Mouse (Mus musculus): ENCODE data around the gene Nup85. TPM values are rescaled to one million over a fixed set of nuclear protein-coding genes. Genes with fewer than 3 reads are reported as not detected.

Nup85 gene
- polyA plus RNA-seq, 1 experiment from 2014 or later = 130 TPM

GRCm38 (mm10) chr11:115616371-115616770 lies 52.1 kb downstream of the Nup85 start:
- Histone ChIP-seq H3K9me3 (no peaks in the 10 kb centered on the region), H3K4me2 (replicated peaks) (no peak overlapping the region), H3K27ac (no peak overlapping the region), H3K4me3 (replicated peaks) (no peak overlapping the region), H3K4me1 (replicated peaks) (peaks cover 19% of the 10 kb centered on the region), H3K36me3 (peaks cover 48% of the 10 kb centered on the region), H3K27me3 (peaks cover 18% of the 10 kb centered on the region), H3K9ac (replicated peaks) (no peak overlapping the region)
- no peak for ATAC-seq
- 95% methylated on average over 7 of the region's 7 CpGs for WGBS

GRCm38 (mm10) chr11:115616893-115617292 lies 52.7 kb downstream of the Nup85 start:
- H3K9ac ChIP-seq (replicated peaks) = no peak overlapping the region
- no peak overlapping the region for H3K27ac ChIP-seq
- H3K9me3 ChIP-seq = no peaks in the 10 kb centered on the region
- H3K4me3 ChIP-seq (replicated peaks) = no peak overlapping the region
- H3K27me3 ChIP-seq = peaks cover 17% of the 10 kb centered on the region
- peaks cover 51% of the 10 kb centered on the region for H3K36me3 ChIP-seq
- ATAC-seq = no peak
- no peak overlapping the region for H3K4me2 ChIP-seq (replicated peaks)
- H3K4me1 ChIP-seq (replicated peaks) = peaks cover 16% of the 10 kb centered on the region
- WGBS = 86% methylated on average over 6 of the region's 6 CpGs

DNA sequence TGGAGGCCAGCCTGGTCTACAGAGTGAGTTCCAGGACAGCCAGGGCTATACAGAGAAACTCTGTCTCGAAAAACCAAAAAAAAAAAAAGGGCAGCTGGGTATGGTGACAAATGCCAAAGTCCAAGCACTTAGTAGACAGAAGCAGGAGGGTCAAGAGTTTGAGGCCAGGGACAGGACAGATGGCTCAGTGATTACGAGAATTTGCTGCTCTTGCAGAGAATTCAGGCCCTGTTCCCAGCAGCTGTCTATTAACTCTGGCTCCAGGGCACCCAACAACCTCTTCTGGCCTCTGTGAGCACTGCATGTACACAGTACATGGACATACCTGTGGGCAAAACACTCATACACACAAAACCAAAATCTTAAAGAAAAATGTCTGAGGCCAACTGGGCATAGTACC lies 53.8 kb downstream of the Nup85 start:
- no peak for ATAC-seq
- Histone ChIP-seq H3K9ac (replicated peaks) (no peak overlapping the region), H3K9me3 (no peaks in the 10 kb centered on the region), H3K4me1 (replicated peaks) (peaks cover 8% of the 10 kb centered on the region), H3K4me2 (replicated peaks) (no peak overlapping the region), H3K27me3 (peaks cover 17% of the 10 kb centered on the region), H3K27ac (no peak overlapping the region), H3K36me3 (peaks cover 62% of the 10 kb centered on the region), H3K4me3 (replicated peaks) (no peak overlapping the region)
- WGBS = 89% methylated on average over 2 of the region's 2 CpGs

GRCm38 (mm10) chr11:115618732-115619516 lies 54.7 kb downstream of the Nup85 start:
- Histone ChIP-seq H3K4me3 (replicated peaks) (no peak overlapping the region), H3K27me3 (peaks cover 11% of the 10 kb centered on the region), H3K4me2 (replicated peaks) (no peak overlapping the region), H3K27ac (no peak overlapping the region), H3K9ac (replicated peaks) (no peak overlapping the region), H3K4me1 (replicated peaks) (no peaks in the 10 kb centered on the region), H3K36me3 (peaks cover 70% of the 10 kb centered on the region), H3K9me3 (no peaks in the 10 kb centered on the region)
- no peak for ATAC-seq
- WGBS = 88% methylated on average over 16 of the region's 16 CpGs

- Histone ChIP-seq H3K27ac (no peak overlapping the region), H3K4me1 (replicated peaks) (no peaks in the 10 kb centered on the region), H3K9ac (replicated peaks) (no peak overlapping the region), H3K27me3 (0 out of 2 replicates have a peak, but pooled peaks cover under 1% of the 10 kb centered on the region), H3K9me3 (no peaks in the 10 kb centered on the region), H3K4me3 (replicated peaks) (no peak overlapping the region), H3K36me3 (peaks cover 62% of the 10 kb centered on the region), H3K4me2 (replicated peaks) (no peak overlapping the region)
- ATAC-seq = no peak
- 91% methylated on average over 7 of the region's 7 CpGs for WGBS
These were observed 55.7 kb downstream of the Nup85 start for GRCm38 (mm10) chr11:115619949-115620348.

DNA sequence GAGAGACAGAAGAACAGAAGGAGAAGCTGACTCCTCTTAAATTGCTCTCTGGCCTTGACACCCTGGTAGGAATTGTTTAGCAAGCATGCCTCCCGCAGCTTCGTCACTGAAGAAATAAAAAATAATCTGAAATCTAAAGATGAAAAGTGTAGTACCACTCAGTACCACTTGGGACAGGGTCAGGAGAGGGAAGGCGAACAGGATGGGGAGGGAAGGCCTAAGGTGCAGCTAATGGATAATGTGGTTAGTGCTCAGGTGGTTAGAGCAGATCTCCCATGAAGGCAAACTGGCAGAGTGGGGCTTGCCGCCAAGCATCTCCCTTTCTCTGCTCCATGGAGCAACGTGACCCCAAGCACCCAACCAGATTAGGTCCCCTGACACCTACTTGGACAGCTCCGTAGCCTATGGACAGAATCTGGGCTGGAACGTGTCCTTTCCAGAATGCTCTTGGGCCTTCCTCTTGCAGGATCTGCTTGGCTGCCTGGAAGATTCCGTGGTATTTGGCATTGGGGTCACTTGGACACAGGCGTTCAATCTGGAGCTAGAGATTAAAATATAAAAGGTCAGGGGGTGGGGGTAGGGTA lies 59.3 kb downstream of the Nup85 start:
- 73% methylated on average over 9 of the region's 9 CpGs for WGBS
- H3K4me2 ChIP-seq (replicated peaks) = no peak overlapping the region
- no peaks in the 10 kb centered on the region for H3K27me3 ChIP-seq
- H3K36me3 ChIP-seq = peaks cover 39% of the 10 kb centered on the region
- no peak overlapping the region for H3K9ac ChIP-seq (replicated peaks)
- H3K4me1 ChIP-seq (replicated peaks) = peaks cover 11% of the 10 kb centered on the region
- ATAC-seq = no peak
- no peak overlapping the region for H3K27ac ChIP-seq
- H3K9me3 ChIP-seq = no peaks in the 10 kb centered on the region
- no peak overlapping the region for H3K4me3 ChIP-seq (replicated peaks)

GRCm38 (mm10) chr11:115625877-115626276 lies 61.6 kb downstream of the Nup85 start:
- WGBS = 84% methylated on average over 9 of the region's 9 CpGs
- Histone ChIP-seq H3K36me3 (peaks cover 26% of the 10 kb centered on the region), H3K27ac (no peak overlapping the region), H3K4me3 (replicated peaks) (no peak overlapping the region), H3K9ac (replicated peaks) (no peak overlapping the region), H3K9me3 (no peaks in the 10 kb centered on the region), H3K4me2 (replicated peaks) (no peak overlapping the region), H3K27me3 (no peaks in the 10 kb centered on the region), H3K4me1 (replicated peaks) (peaks cover 12% of the 10 kb centered on the region)
- ATAC-seq = no peak

DNA sequence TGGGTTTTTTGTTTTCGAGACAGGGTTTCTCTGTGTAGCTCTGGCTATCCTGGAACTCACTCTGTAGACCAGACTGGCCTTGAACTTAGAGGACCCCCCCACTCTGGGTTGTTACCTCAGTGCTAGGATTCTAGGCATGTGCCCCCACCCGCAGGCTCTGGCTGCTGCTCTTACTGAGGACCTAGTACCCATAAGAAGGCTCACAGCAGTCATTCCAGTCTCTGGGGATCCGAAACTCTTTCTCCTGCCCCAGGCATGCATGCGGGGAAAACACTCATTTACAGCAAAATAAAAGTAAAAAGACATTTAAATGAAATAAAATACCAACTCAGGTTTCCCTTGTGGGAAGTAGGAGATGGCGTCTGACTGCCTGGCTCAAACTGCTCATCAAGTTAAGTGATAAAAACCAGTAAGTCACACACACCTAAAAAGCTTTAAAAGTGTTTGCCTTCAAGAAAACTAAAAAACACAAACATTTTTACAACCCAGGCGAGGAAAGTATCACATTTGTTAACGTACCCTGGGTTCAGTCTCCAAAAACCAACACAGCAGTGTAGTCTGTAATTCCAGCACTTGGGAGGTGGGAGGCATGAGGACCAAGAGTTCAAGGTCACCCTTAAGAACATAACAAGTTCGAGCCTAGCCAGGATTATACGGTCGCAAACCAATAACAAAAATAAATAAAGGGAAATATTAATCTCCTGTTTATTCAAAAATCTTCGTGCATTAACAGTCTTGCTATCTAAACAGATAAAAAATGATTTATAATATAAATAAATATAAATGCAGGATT lies 62.8 kb downstream of the Nup85 start:
- peaks cover 18% of the 10 kb centered on the region for H3K36me3 ChIP-seq
- H3K27me3 ChIP-seq = no peaks in the 10 kb centered on the region
- no peaks in the 10 kb centered on the region for H3K9me3 ChIP-seq
- ATAC-seq = no peak
- H3K4me2 ChIP-seq (replicated peaks) = peak overlapping the region; percentile 88
- peak overlapping the region; percentile 74 for H3K9ac ChIP-seq (replicated peaks)
- H3K4me3 ChIP-seq (replicated peaks) = peak overlapping the region; percentile 70
- H3K4me1 ChIP-seq (replicated peaks) = peaks cover 12% of the 10 kb centered on the region
- WGBS = 55% methylated on average over 11 of the region's 11 CpGs
- no peak overlapping the region; the same call in 1 of the 2 replicates for H3K27ac ChIP-seq

GRCm38 (mm10) chr11:115627705-115628464 lies 63.7 kb downstream of the Nup85 start, which contains the start of gene Slc25a19:
Gene Slc25a19, minus strand, starts transcription at chr11:115628295.
- H3K4me2 ChIP-seq (replicated peaks) = peak within 1 kb of the TSS; percentile 88
- peak within 1 kb of the TSS; percentile 70 for H3K4me3 ChIP-seq (replicated peaks)
- ATAC-seq = peak; percentile 100
- no peaks in the 10 kb centered on the region for H3K9me3 ChIP-seq
- H3K36me3 ChIP-seq = peaks cover 10% of the 10 kb centered on the region
- H3K27ac ChIP-seq = no peak within 1 kb of the TSS
- H3K27me3 ChIP-seq = no peaks in the 10 kb centered on the region
- WGBS = under 1% methylated on average over 47 of the region's 47 CpGs
- peaks cover 12% of the 10 kb centered on the region for H3K4me1 ChIP-seq (replicated peaks)
- H3K9ac ChIP-seq (replicated peaks) = peak within 1 kb of the TSS; percentile 74

DNA sequence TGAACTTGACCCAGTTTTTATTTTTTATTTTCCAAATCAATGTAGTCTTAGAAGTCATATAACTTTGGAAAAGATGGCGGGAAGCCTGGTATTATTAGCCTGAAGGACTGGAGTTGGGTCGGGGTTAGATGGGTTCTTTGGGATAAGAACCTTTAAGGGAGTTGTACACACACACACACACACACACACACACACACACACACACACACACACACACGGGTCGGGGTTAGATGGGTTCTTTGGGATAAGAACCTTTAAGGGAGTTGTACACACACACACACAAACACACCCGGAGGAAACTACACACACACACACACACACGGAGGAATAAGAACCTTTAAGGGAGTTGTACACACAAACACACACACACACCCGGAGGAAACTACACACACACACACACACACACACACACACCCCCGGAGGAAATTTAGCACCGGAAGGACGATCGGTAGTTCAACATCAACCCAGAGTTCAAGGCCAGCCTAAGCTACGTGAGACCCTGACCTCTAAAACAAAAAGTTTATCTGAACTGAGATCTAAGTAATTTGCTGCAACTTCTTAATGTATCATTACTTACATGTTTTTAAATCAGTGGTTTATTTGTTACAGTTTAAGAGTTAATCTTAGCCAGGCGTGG lies 64.3 kb downstream of the Nup85 start:
- Histone ChIP-seq H3K27me3 (no peaks in the 10 kb centered on the region), H3K4me3 (replicated peaks) (peak overlapping the region; percentile 70), H3K27ac (no peak overlapping the region), H3K4me2 (replicated peaks) (peak overlapping the region; percentile 88), H3K4me1 (replicated peaks) (peaks cover 12% of the 10 kb centered on the region), H3K9ac (replicated peaks) (peak overlapping the region; percentile 23; the same call in 1 of the 2 replicates), H3K36me3 (peaks cover 3% of the 10 kb centered on the region), H3K9me3 (no peaks in the 10 kb centered on the region)
- WGBS = 57% methylated on average over 13 of the region's 13 CpGs
- no peak for ATAC-seq
